Mouse (Mus musculus) NIH3T3 (cell line): ENCODE data around the gene Stk25.

Experiments
- DNase-seq: peaks from one replicate; pipeline ENCODE4 v3.0.0-alpha.2; 2012; ENCODE audit warnings: low read depth

The Stk25 gene

DNA sequence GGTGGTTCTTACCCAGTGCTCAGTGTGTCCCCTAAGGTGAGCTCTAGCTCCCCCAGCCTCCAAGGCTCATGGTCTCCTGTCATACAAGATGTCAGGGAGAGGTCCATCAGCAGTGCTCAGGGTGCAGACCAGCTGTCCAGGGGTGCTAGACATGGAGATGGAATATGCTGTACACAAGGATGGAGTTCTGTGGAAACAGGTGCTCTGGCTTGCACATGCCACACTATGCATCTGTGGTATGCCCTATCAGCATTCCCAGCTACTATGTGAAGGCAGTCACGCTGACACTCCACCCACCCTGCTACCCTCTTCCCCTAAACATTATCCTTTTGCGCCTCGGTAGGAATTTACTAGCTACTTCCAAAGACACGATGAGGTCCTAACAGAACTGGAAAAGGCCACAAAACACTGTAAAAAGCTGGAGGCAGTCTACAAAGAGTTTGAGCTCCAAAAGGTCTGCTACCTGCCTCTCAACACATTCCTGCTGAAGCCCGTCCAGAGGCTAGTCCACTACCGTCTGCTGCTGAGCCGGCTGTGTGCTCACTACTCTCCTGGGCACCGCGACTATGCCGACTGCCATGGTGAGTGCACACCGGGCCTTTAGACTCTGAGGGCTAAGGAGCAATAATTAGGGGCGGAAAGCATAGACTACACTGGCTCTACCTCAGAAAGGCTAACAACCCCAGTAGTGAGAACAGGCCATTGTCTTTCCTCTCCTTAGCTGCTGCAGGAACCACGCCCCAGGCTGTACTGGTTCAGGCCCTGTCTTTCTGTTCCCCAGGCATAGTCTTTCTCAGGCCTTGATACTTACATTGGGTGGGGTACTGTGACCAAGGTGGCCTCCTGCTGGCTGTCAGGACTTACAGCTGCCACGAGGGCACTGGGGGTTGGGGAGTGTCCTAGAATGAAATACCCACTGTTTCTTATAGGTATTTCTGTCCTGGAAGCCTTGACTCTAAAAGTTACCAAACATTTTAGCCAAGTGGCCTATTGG, 51.1 kb downstream of the Stk25 start:
- no peak for DNase-seq

GRCm38 (mm10) chr1:93603921-93604320, 54.5 kb downstream of the Stk25 start:
- no peak for DNase-seq

DNA sequence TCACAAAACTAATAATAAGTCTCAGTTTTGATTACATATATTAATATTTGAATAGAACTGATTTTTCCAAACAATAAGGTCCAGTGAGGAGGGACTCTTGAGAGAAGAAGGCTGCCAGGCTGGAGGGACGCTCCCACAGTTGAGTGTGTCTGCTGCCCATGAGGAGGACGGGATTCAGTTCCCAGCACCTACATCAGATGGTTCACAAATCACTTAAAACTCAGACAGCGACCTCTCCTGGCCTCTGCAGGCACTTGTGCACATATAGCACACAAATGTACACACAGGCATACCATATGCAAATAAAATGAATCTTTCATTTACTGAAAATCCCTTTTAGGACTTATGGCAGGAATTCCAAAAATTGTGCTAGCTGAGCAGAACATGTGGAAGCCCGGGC, 55.5 kb downstream of the Stk25 start:
- no peak for DNase-seq

GRCm38 (mm10) chr1:93595916-93596315, 62.5 kb downstream of the Stk25 start:
- no peak for DNase-seq

DNA sequence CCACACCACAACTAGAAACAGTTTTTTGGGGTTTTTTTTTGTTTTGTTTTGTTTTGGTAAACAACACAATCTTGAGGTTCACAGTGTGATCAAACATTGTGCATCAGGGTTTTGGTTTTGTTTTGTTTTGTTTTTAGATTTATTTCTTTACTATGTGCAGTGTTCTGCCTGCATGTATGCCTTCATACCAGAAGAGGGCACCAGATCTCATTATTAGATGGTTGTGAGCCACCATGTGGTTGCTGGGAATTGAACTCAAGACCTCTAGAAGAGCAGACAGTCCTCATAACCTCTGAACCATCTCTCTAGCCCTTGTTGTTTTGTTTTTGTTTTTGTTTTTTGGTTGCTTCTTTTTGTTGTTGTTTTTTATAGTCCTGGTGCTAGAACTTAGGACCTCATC, 64.5 kb downstream of the Stk25 start:
- DNase-seq, result no peak

- DNase-seq, result no peak
Measured at GRCm38 (mm10) chr1:93588346-93588745, 70.1 kb downstream of the Stk25 start.

GRCm38 (mm10) chr1:93581545-93581944, 76.9 kb downstream of the Stk25 start:
- DNase-seq, result no peak

GRCm38 (mm10) chr1:93577861-93578260, 80.6 kb downstream of the Stk25 start:
- DNase-seq, result no peak

GRCm38 (mm10) chr1:93577066-93577465, 81.4 kb downstream of the Stk25 start:
- DNase-seq, result no peak
